Mouse (Mus musculus) cerebellum, adult 2 months (tissue): ENCODE data around the gene Gm10961. TPM values are rescaled to one million over a fixed set of nuclear protein-coding genes. Genes with fewer than 3 reads are reported as not detected.
A peak's percentile ranks its signal among the peaks of the same experiment; 100 is the strongest.

Experiments
- DNase-seq, 2 experiments: peaks; one replicate each; pipeline ENCODE4 v3.0.0; 2021
- H3K27ac ChIP-seq: fragments of 200-500 bp; 2 replicates; pipeline ENCODE4 v1.5.1; 2012; ENCODE audit warnings: low read length, control low read depth, inconsistent platforms; ENCODE audit not compliant: insufficient read depth
- H3K27me3 ChIP-seq: fragments of 200-500 bp; 2 replicates; pipeline ENCODE4 v1.6.1; 2012; ENCODE audit warnings: inconsistent platforms, mild to moderate bottlenecking, low read length, moderate library complexity; ENCODE audit not compliant: control insufficient read depth, insufficient read depth
- H3K4me1 ChIP-seq: fragments of 200-500 bp; 2 replicates; pipeline ENCODE4 v1.6.1; 2011; ENCODE audit warnings: low read length; ENCODE audit not compliant: control insufficient read depth, insufficient read depth
- H3K4me3 ChIP-seq: fragments of 200-500 bp; replicated peaks from 2 replicates; pipeline ENCODE3; 2011; ENCODE audit warnings: mild to moderate bottlenecking, low read depth, low read length, control low read depth; ENCODE audit not compliant: insufficient read depth
- CTCF ChIP-seq: fragments of 200-500 bp; IDR thresholded peaks from 2 replicates; pipeline ENCODE4 v1.5.1; 2011; ENCODE audit warnings: low read depth, mild to moderate bottlenecking, control low read depth, low read length, moderate library complexity, borderline replicate concordance; ENCODE audit not compliant: insufficient read depth
- POLR2A ChIP-seq: fragments of 200-500 bp; IDR thresholded peaks from 2 replicates; pipeline ENCODE4 v1.6.1; 2011; ENCODE audit warnings: low read length, control low read depth, borderline replicate concordance; ENCODE audit not compliant: insufficient read depth
- WGBS: fragments of 180-500 bp; shearing (Covaris S2); methylation state at CpG from one replicate; pipeline ENCODE4 v1.1.7; 2018; 5-methylcytosine and 5-hydroxymethylcytosine counted together
- polyA plus RNA-seq: library from polyadenylated mRNA; depleted of rRNA; stranded (reverse); fragments of >200 nt; gene quantifications from 2 replicates; pipeline ENCODE4 v1.2.3, GENCODE M21; 2012

Gene Gm10961
- polyA plus RNA-seq, 1 experiment = not detected

GRCm38 (mm10) chr3:107622537-107622936 lies 8.6 kb upstream of the Gm10961 start:
- no peak for DNase-seq
- WGBS = 92% methylated on average over 7 of the region's 7 CpGs

GRCm38 (mm10) chr3:107624424-107624823 lies 6.7 kb upstream of the Gm10961 start:
- no peak for DNase-seq
- no peak overlapping the region for H3K27ac ChIP-seq
- no peaks in the 10 kb centered on the region; the same call in 1 of the 2 replicates for H3K4me1 ChIP-seq
- TF ChIP-seq POLR2A (no peak), CTCF (no peak)
- WGBS = 93% methylated on average over 8 of the region's 8 CpGs
- H3K4me3 ChIP-seq = no peak overlapping the region
- H3K27me3 ChIP-seq = no peaks in the 10 kb centered on the region

More at GRCm38 (mm10) chr3:107622537-107622936, 8.6 kb upstream of the Gm10961 start:
- no peaks in the 10 kb centered on the region for H3K4me1 ChIP-seq
- H3K4me3 ChIP-seq = no peak overlapping the region
- H3K27me3 ChIP-seq = no peaks in the 10 kb centered on the region
- no peak overlapping the region for H3K27ac ChIP-seq
- TF ChIP-seq CTCF = no peak
- TF ChIP-seq POLR2A = no peak

DNA sequence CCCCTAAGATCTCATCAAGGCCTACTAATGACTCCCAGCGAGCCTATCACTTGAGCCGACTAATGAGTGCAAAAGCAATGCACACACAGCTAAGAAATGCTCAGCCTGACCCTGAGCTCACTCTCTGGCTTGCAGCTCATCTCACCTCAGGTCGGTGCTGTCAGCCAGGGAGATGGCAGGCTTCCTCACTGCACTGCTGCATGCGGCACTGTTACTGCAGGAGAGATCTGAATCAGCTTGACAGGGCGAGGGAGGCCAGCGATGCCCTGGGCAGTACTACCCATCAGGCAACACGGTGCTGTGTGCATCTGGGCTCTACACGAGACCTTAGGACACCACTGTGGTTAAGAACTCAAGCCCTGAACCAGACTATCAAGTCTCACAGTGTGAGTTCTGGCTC lies 5.6 kb upstream of the Gm10961 start:
- WGBS = 90% methylated on average over 8 of the region's 8 CpGs
- TF ChIP-seq CTCF (no peak), POLR2A (no peak)
- no peak overlapping the region for H3K27ac ChIP-seq
- DNase-seq = no peak
- no peaks in the 10 kb centered on the region; the same call in 1 of the 2 replicates for H3K4me1 ChIP-seq
- H3K27me3 ChIP-seq = no peaks in the 10 kb centered on the region
- no peak overlapping the region for H3K4me3 ChIP-seq

GRCm38 (mm10) chr3:107626751-107627150 lies 4.4 kb upstream of the Gm10961 start:
- DNase-seq = no peak
- Histone ChIP-seq H3K27me3 (no peaks in the 10 kb centered on the region), H3K27ac (no peak overlapping the region)

DNA sequence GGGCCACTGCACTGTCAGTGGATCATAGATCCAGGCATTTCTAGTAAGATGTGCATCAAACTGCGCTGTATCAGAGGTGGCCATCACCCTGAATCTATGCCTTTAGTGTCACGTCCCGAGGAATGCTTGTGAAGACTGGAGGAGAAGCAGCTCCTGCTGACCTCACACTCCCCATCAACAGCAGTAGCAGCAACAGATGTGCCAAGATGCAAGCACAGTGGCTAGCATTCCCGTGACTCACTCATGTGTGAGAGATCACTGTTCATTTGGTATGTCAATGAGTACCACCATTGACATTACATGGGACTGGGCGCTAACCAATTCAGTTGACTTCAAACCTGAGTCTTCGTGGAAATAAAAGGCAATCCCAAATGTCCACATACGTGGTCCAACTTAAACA lies 3.5 kb upstream of the Gm10961 start:
- WGBS = 71% methylated on average over 7 of the region's 7 CpGs
- H3K4me3 ChIP-seq = no peak overlapping the region
- no peaks in the 10 kb centered on the region for H3K27me3 ChIP-seq
- TF ChIP-seq CTCF (no peak), POLR2A (no peak)
- H3K27ac ChIP-seq = no peak overlapping the region
- no peaks in the 10 kb centered on the region; the same call in 1 of the 2 replicates for H3K4me1 ChIP-seq
- no peak for DNase-seq

More at GRCm38 (mm10) chr3:107626751-107627150, 4.4 kb upstream of the Gm10961 start:
- Histone ChIP-seq H3K4me1 (no peaks in the 10 kb centered on the region; the same call in 1 of the 2 replicates), H3K4me3 (no peak overlapping the region)
- 93% methylated on average over 8 of the region's 8 CpGs for WGBS
- TF ChIP-seq CTCF (no peak), POLR2A (no peak)

DNA sequence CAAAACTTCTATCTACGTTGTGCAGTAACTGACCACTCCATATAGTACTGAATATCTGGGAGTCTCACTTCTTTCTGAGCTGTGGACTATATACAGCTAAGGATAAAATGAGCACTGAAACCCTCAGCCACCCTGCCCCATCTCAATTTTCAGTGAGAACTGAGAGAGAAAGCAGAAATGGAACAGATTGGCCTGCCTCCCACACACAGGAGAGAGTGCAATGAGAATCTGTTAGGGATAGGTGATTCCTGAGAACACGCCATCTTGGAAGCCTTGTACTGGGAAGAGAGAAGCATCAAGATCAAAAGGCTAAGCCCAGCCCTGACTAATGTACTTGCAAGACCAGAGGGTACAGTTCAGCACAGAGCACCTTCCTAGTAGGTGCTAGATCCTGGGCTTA lies 2.6 kb upstream of the Gm10961 start:
- H3K27ac ChIP-seq = no peak overlapping the region
- no peaks in the 10 kb centered on the region; the same call in 1 of the 2 replicates for H3K4me1 ChIP-seq
- no peaks in the 10 kb centered on the region for H3K27me3 ChIP-seq
- 93% methylated on average over 2 of the region's 2 CpGs for WGBS
- TF ChIP-seq CTCF (no peak), POLR2A (no peak)
- no peak overlapping the region for H3K4me3 ChIP-seq
- DNase-seq = no peak

GRCm38 (mm10) chr3:107629411-107629810 lies 1.7 kb upstream of the Gm10961 start:
- H3K4me3 ChIP-seq = no peak overlapping the region
- no peaks in the 10 kb centered on the region for H3K27me3 ChIP-seq
- no peaks in the 10 kb centered on the region; the same call in 1 of the 2 replicates for H3K4me1 ChIP-seq
- DNase-seq = no peak
- no peak for TF ChIP-seq POLR2A
- TF ChIP-seq CTCF = no peak
- WGBS = 91% methylated on average over 4 of the region's 4 CpGs
- H3K27ac ChIP-seq = no peak overlapping the region

- Histone ChIP-seq H3K27me3 (no peaks in the 10 kb centered on the region), H3K4me1 (no peaks in the 10 kb centered on the region; the same call in 1 of the 2 replicates), H3K4me3 (peak within 1 kb of the TSS; percentile 63), H3K27ac (peak within 1 kb of the TSS; percentile 72)
- DNase-seq = peak; percentile 94 to 96
- WGBS = under 1% methylated on average over 35 of the region's 35 CpGs
- TF ChIP-seq CTCF = no peak
- peak; percentile 88; the same call in 1 of the 2 replicates for TF ChIP-seq POLR2A
Observed at GRCm38 (mm10) chr3:107631523-107631958, 419 bp downstream of the Gm10961 start, which contains the start of gene Strip1. TSS of gene Strip1 (minus strand) at chr3:107631694.

- WGBS = 95% methylated on average over 4 of the region's 4 CpGs
- Histone ChIP-seq H3K27me3 (no peaks in the 10 kb centered on the region), H3K4me3 (no peak overlapping the region), H3K27ac (no peak overlapping the region), H3K4me1 (no peaks in the 10 kb centered on the region; the same call in 1 of the 2 replicates)
- no peak for TF ChIP-seq CTCF
- no peak for TF ChIP-seq POLR2A
- no peak for DNase-seq
Observed at GRCm38 (mm10) chr3:107632786-107633185, 1.7 kb downstream of the Gm10961 start.
